Mouse (Mus musculus): ENCODE data around the gene Klhl29.

DNA sequence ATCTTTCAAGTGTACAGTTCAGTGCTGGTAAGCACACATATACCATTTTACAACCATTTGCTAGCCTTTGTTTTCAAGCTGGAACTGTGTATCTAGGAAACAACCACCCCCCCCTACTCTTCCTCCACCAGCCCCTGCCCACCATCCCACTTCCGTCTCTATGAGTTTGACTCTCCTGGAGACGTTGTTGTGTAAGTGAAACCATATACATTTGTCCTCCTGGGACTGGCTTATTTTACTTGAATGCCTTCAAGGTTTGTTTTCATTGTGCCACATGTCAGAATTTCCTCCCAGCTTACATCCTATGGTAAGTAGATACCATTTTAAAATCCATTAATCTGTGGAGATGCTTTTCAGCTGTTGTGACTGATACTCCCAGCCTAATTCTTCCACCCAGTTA, 267.7 kb downstream of the Klhl29 start:
- TF ChIP-seq CTCF (IDR thresholded peaks at IDR 0.05; ENCODE audit: low read depth, low read length) (no peak), POLR2A (IDR thresholded peaks at IDR 0.05; ENCODE audit: borderline replicate concordance, low read depth, low read length) (no peak)
